Mouse (Mus musculus): Measurements from ENCODE around the gene Tmem150c.

DNA sequence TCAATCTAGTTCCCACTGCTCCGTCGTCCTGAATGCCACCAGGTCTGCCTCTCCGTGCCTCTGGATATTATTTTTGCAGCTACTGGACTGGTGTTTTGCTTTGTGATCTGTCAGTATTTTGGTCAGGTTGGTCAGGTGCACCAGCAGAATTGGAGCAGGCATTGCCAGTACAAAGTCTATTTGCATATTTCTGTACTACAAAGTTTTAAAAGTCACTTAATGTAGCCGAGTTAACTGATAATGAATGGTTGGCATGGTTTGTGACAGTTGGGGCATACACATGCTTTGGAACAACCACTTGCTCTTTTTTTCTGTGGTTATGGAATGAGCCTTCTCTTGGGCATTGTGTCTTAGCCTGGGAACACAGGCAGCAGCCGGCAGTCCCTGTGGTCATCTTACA is 115.0 kb downstream of the Tmem150c start:
- TF ChIP-seq EP300 (IDR thresholded peaks at IDR 0.05; ENCODE audit: low read depth), result no peak
- no peak for TF ChIP-seq CTCF (IDR thresholded peaks at IDR 0.05; ENCODE audit: low read depth)
